Mouse (Mus musculus) T-helper 17 cell (primary cell): ENCODE results near the gene Ralgps1.

Experiments
- in situ Hi-C, 2 experiments: fragments of 300-600 bp; cut with MboI, MseI; formaldehyde crosslinking; loops; 1 replicate in 1 of 2; 2 replicates in 1 of 2; pipeline ENCODE4 v1.15.1; 2025; ENCODE audit warnings: high pct_unique_total_duplicates in 2 of 2

Gene Ralgps1

GRCm38 (mm10) chr2:33370777-33371647 is at the start of gene Ralgps1:
TSS of gene Ralgps1 (minus strand) at chr2:33371486.
- in situ Hi-C loops, result no loop called here

GRCm38 (mm10) chr2:33417454-33417853 is 46.2 kb upstream of the Ralgps1 start:
- in situ Hi-C loops, result no loop called here

GRCm38 (mm10) chr2:33414019-33414418 is 42.7 kb upstream of the Ralgps1 start:
- in situ Hi-C loops, result no loop called here

GRCm38 (mm10) chr2:33412111-33412510 is 40.8 kb upstream of the Ralgps1 start:
- in situ Hi-C loops, result no loop called here

GRCm38 (mm10) chr2:33403511-33404003 is 32.3 kb upstream of the Ralgps1 start:
- in situ Hi-C loops, result no loop called here

GRCm38 (mm10) chr2:33402638-33403037 is 31.4 kb upstream of the Ralgps1 start:
- in situ Hi-C loops, result no loop called here

- in situ Hi-C loops, result no loop called here
Measured at GRCm38 (mm10) chr2:33402236-33402635, 30.9 kb upstream of the Ralgps1 start.

GRCm38 (mm10) chr2:33401217-33401616 is 29.9 kb upstream of the Ralgps1 start:
- in situ Hi-C loops, result no loop called here

- in situ Hi-C loops, result no loop called here
Measured at GRCm38 (mm10) chr2:33400541-33400940, 29.3 kb upstream of the Ralgps1 start.

GRCm38 (mm10) chr2:33399091-33399490 is 27.8 kb upstream of the Ralgps1 start:
- in situ Hi-C loops, result no loop called here

GRCm38 (mm10) chr2:33397036-33397435 is 25.8 kb upstream of the Ralgps1 start:
- in situ Hi-C loops, result no loop called here

- in situ Hi-C loops, result no loop called here
Measured at GRCm38 (mm10) chr2:33395053-33395452, 23.8 kb upstream of the Ralgps1 start.

- in situ Hi-C loops, result no loop called here
Measured at GRCm38 (mm10) chr2:33393951-33394635, 22.8 kb upstream of the Ralgps1 start.

GRCm38 (mm10) chr2:33393021-33393420 is 21.7 kb upstream of the Ralgps1 start:
- in situ Hi-C loops, result no loop called here

- in situ Hi-C loops, result no loop called here
Measured at GRCm38 (mm10) chr2:33371648-33372408, 542 bp upstream of the Ralgps1 start.

- in situ Hi-C loops, result no loop called here
Measured at GRCm38 (mm10) chr2:33370276-33370776, 960 bp downstream of the Ralgps1 start.

GRCm38 (mm10) chr2:33369453-33369852 is 1.8 kb downstream of the Ralgps1 start:
- in situ Hi-C loops, result no loop called here

- in situ Hi-C loops, result no loop called here
Measured at GRCm38 (mm10) chr2:33368486-33368885, 2.8 kb downstream of the Ralgps1 start.

- in situ Hi-C loops, result no loop called here
Measured at GRCm38 (mm10) chr2:33365703-33366471, 5.4 kb downstream of the Ralgps1 start.

GRCm38 (mm10) chr2:33364656-33365055 is 6.6 kb downstream of the Ralgps1 start:
- in situ Hi-C loops, result no loop called here

- in situ Hi-C loops, result no loop called here
Measured at GRCm38 (mm10) chr2:33363890-33364289, 7.4 kb downstream of the Ralgps1 start.
